Mouse (Mus musculus): ENCODE measurements around the gene Nabp2. TPM values are rescaled to one million over a fixed set of nuclear protein-coding genes. Genes with fewer than 3 reads are reported as not detected.

The Nabp2 gene
- total RNA-seq, 2 experiments from 2014 or later = 43.6 to 45.6 TPM

DNA sequence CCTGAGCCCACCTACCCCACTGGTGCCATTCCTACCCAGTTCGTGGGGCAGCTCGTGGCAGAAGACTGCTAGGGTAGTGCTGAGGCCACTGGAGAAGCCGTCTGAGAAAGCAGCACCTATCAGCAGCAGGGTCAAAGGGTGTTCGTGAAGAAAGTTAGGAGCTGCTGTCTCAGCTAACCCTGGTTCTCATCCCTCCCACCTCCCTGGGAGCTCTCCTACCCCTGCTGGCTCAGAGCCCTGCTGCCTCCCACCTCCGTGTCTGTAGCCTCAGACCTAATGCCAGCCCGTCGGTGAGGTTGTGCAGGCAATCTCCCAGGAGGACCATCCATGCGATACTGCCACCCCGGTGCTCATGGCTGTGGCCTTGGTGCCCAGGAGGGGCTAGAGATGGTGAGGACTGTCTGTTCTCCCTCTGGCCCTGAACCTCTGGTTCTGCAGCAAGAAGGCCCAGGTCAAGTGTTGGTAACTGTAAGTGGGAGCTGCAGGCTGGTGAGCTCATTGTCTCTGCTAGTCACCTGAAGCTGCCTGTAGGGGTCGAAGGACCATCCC lies 14.5 kb downstream of the Nabp2 start:
- no peak for DNase-seq
- intact Hi-C loops (cut with DNase I) = no loop called here

DNA sequence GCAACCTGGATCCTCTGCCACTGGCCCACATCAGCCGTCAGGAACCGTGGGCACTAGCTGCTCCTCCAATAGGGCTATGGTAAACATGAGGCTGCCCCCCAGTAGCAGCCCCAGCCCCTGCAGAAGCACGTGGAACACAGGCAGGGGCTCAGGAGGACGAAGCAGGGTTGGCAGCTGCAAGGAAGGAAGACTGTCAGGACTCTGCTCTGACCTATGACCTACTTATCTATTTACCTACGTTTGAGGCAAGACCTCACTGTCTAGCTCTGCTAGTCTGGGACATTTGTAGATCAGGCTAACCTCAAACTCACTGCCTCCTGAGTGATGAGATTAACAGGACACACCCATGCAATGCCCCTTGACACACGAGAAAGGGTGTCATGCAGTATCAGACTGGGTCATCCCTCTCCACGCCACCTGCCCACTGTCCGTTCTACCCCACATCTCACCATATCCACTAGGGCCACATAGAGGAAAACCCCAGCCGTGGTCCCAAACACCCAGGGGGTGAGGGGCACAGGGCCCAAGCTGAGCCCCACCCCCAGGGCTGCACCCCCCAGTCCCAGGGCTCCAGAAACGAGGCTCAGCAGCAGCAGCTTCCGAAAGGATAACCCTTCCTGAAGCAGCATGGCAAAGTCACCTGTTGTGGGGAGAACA lies 15.1 kb downstream of the Nabp2 start:
- no peak for DNase-seq
- intact Hi-C loops (cut with DNase I) = no loop called here

DNA sequence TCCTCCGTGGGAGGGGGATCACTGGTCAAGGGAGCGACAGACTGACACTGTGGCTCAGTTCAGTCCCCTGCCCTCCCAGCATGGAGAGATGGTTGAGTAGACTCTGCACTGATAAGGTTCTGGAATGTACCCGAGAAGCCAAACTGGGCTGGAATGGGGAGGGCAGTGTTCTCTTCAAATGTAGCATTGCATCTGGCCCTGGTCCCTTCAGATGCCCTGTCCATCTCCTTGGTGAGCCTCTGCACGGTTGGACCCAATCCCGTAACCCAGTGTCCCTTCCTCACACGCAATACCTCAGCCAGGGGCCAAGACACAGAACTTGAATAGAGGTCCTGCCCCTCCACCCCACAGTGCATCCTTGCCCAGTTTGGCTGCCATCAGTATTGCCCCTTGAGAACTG lies 19.4 kb downstream of the Nabp2 start:
- intact Hi-C loops (cut with DNase I) = no loop called here
- DNase-seq = peak in 1 of 2 experiments; percentile 32

GRCm38 (mm10) chr10:128390366-128390765 lies 20.9 kb downstream of the Nabp2 start:
- DNase-seq = no peak
- intact Hi-C loops (cut with DNase I) = no loop called here

GRCm38 (mm10) chr10:128389570-128389969 lies 21.7 kb downstream of the Nabp2 start:
- intact Hi-C loops (cut with DNase I) = no loop called here
- no peak for DNase-seq

- no peak for DNase-seq
- intact Hi-C loops (cut with DNase I) = no loop called here
Observed at GRCm38 (mm10) chr10:128388941-128389340, 22.4 kb downstream of the Nabp2 start.

DNA sequence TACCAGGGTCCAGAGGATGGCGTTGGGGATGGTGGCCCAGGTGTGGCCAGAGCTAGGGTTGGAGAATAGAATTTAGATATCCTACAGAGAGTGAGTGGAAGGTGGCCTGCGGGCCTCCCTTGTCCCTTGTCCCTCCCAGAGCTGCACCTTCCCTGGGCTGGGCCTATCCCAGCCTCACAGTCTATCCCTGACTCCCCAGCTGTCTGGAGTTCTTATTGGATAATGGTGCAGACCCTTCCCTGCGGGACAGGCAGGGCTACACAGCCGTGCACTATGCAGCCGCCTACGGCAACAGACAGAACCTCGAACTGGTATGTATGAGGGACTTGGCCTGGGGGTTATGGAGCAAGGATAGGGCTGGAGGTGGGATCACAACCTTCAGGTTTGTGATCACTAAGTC lies 25.4 kb downstream of the Nabp2 start:
- no peak for DNase-seq

DNA sequence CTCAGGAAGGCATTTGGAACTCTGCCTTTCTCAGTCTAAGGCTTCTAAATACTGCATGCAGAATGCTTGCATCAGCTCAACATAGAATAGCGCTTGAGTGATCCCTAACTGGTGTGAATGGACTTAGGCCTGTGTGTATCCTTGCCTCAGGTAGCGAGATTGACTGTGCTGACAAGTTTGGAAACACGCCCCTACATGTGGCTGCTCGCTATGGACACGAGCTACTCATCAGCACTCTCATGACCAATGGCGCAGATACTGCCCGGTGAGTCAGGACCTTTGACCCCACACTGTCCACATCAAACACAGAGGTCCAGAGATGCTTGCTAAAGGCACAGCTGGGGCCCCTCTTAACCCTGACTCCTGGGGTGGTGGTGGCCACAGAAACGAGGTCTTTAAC lies 28.8 kb downstream of the Nabp2 start:
- DNase-seq = no peak
- intact Hi-C loops (cut with DNase I) = no loop called here

More for the DNA sequence above, 25.4 kb downstream of the Nabp2 start:
- intact Hi-C loops (cut with DNase I) = no loop called here

DNA sequence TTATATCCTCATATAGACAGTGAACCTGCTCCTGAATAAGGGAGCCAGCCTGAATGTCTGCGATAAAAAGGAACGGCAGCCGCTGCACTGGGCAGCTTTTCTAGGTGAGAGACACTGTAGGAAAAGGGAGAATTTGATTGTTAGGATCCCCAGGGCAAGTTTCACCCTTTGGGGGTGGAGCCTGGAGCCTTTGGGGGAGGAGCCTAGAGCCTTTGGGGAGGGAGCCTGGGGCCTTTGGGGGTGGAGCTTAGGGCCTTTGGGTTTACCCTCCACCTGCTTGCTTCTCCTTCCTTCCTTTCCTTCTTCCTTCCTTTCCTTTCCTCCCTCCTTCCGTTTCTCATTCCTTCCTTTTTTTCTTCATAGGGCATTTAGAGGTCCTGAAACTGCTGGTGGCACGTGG lies 30.7 kb downstream of the Nabp2 start:
- DNase-seq = no peak
- intact Hi-C loops (cut with DNase I) = no loop called here

- DNase-seq = no peak
Observed at GRCm38 (mm10) chr10:128379260-128379659, 32.0 kb downstream of the Nabp2 start.

DNA sequence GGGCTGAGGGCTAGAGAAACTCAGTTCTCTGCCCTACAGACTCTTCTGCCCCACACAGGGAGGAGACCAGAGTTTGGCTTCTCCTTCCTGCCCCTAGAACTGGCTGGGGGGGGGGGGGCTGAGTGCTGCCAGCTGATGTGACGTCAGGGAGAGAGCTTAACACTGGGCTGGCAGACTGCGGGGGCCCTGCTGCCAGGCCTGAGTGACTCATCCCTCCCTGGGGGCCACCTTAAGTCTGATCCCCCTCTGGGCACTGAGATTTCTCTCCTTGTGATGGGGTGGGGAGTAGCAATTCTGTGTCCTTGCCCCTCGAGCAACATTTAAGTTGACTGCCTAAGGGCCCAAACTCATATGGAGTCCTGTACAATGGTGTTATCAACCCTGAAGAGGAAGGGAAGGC lies 32.8 kb downstream of the Nabp2 start:
- intact Hi-C loops (cut with DNase I) = no loop called here

More at GRCm38 (mm10) chr10:128379260-128379659, 32.0 kb downstream of the Nabp2 start:
- intact Hi-C loops (cut with DNase I) = no loop called here

DNA sequence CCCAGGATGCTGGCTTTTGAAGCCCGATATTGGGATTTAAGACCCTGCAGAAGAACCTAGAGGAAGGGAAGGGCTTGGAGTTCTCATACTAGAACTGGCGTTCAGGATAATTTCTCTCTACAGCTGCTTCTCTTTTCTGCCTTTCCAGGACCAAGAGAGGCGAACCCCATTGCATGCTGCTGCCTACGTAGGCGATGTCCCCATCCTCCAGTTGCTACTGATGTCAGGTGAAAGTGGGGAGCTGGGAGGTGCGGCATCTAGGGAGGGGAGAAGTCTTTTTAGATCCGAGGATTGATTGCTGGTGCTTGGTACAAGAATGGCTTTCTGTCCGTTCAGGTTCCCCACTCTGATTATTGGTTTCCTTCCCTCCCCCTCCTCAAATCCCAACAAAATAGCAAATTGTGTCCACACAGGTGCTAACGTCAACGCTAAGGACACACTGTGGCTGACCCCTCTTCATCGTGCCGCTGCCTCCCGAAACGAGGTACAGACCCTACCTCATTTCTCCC lies 33.3 kb downstream of the Nabp2 start:
- DNase-seq = no peak
- intact Hi-C loops (cut with DNase I) = loop anchor here (2.0 kb wide), 2 partner anchors 31 to 81 kb away; partner anchors contain the start of gene Smarcc2

More for the DNA sequence above, 32.8 kb downstream of the Nabp2 start:
- no peak for DNase-seq

- intact Hi-C loops (cut with DNase I) = loop anchor here (2.0 kb wide), 2 partner anchors 31 to 81 kb away; partner anchors contain the start of gene Smarcc2
- peak in 1 of 2 experiments; percentile 57 for DNase-seq
Observed at GRCm38 (mm10) chr10:128377222-128377939, 33.9 kb downstream of the Nabp2 start.

GRCm38 (mm10) chr10:128376455-128377211 lies 34.7 kb downstream of the Nabp2 start, which contains the start of gene Ankrd52:
Gene Ankrd52 (plus strand): TSS chr10:128377115.
- DNase-seq = peak; percentile 95 to 97
- intact Hi-C loops (cut with DNase I) = loop anchor here (2.0 kb wide), 2 partner anchors 32 to 82 kb away; partner anchors contain the start of gene Smarcc2

DNA sequence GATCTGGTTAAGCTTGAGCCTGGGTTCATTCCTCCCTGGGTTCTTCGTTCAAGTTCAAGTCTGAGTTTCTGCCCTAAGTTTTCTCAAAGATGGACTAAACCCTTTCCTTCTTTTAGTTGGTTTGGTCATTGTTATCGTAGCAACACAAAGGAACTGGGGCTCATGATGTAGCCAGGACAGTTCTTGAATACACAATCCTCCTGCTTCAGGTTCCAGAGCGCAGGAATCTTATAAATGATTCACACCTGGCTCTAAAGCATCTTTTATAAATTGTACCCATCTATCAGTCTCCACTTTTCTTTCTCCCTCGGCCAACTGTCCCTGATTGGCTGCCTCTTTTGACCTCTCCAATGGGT lies 35.2 kb downstream of the Nabp2 start:
- intact Hi-C loops (cut with DNase I) = loop anchor here (2.0 kb wide), 2 partner anchors 33 to 83 kb away; partner anchors contain the start of gene Smarcc2
- no peak for DNase-seq

- intact Hi-C loops (cut with DNase I) = no loop called here
- no peak for DNase-seq
Observed at GRCm38 (mm10) chr10:128374393-128374792, 36.9 kb downstream of the Nabp2 start.

DNA sequence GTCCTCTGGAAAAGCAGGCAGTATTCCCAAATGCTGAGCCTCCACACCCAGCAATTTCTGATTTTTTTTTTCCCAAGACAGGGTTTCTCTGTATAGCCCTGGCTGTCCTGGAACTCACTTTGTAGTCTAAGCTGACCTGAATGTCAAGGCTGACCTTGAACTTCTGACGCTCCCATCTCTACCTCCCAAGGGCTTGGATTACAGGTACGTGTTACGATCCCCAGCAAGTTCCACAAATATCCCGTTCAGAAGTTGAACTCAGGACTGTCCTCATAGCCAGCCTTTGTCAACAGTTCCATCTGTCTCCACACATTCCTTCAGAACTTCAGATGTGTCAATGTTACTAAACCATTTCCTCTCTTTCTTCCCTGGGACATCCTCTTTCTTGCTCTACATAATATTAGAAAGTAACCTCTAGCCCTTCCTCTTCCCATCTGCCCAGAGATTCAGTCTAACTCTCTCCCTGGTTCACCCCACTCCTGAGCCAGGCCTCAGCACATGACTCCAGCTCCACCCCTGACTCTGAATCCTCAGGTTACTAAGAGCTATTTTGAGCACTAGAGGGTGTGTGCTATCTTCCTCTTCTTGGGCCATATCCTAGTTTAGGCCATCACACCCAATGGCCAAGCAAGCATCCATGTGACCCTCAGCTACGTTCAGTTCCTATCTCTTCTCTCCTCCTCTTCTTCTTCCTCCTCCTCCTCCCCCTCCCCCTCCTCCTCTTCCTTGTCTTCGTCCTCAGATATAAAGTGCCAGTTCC lies 38.1 kb downstream of the Nabp2 start:
- intact Hi-C loops (cut with DNase I) = no loop called here

GRCm38 (mm10) chr10:128372142-128372541 lies 39.1 kb downstream of the Nabp2 start:
- intact Hi-C loops (cut with DNase I) = no loop called here
- no peak for DNase-seq

More for the DNA sequence above, 38.1 kb downstream of the Nabp2 start:
- peak in 1 of 2 experiments; percentile 46 for DNase-seq

DNA sequence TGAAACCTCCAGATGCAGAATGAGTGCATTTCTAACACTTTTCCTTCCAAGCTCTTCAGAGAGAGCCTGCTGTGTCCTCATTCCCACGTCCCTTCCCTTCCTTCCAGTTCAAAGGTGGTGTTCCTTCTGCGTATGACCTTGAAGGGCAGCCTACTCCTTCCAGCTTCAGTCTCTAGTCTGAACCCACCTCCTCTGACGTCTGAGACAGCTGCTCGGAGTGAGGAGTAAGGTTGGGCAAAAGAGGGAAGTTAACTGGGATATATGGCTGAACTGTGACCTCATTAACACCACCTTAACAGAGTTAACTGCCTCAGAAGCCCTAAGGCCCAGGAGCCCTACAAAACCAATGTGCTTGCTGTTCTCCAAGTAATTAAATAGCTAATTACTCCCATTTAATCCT lies 40.7 kb downstream of the Nabp2 start:
- intact Hi-C loops (cut with DNase I) = no loop called here
- DNase-seq = no peak

DNA sequence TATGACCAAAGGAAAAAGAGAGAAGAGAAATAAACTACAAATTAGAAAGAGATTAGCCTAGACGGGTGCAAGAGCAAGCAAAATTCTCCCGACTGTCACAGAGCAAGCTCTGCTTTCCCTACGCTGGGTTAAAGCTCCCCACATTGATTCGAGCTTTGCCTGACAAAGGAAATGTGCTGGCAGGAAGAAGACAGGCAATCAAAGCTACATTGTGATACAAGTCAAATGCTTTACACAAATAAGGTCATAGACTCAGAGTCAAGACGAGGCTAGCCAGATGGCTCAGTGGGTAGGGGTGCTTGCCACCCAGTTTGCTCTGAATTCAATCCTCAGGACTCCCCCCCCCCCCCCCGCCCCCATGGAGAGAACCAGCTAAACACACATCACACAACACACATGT lies 41.3 kb downstream of the Nabp2 start:
- intact Hi-C loops (cut with DNase I) = no loop called here
- no peak for DNase-seq
